Mouse (Mus musculus): ENCODE data around the gene Ptprt. TPM values are rescaled to one million over a fixed set of nuclear protein-coding genes. Genes with fewer than 3 reads are reported as not detected.

Ptprt gene
- polyA plus RNA-seq, 1 experiment from 2014 or later: 0.79 TPM

DNA sequence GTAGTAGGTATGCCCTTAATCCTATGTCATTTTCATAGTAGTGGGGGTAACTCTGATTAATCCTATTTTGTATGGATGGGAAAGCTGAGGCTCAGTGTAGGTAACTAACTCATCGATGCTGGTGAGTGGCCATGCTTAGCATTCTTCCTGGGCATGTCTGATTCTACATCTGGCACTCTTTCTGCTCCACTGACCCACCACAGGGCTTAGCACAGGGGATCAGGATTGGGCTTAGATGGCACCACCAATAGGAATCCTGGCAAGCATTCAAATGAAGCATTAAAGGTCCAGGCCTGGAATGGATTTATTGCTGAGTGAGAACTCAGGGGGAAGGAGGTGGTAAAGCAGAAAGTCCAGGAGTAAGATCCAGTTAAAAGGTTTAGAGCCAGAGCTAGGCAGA lies 1179.2 kb downstream of the Ptprt start:
- DNase-seq: no peak
- 81% methylated on average over 1 of the region's 1 CpGs for WGBS (ENCODE audit: insufficient replicate concordance)

DNA sequence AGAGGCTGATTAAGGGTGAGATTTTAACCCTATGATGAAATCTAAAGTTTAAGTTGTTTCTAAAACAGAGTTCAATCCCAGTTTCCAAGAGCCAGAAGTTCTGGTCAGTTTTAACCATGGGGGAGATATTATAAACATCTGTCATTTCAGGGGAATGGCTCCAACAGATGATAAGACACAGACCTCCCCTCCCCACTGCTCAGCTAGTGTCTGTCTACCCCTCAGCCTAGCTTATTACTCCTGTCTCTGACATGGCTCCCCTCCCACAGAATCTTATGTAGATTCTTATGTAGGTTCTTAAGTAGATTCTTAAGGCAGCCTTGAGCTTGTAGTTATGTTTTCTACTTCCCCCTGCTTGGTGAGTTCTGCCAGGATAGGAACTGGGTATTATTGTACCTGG lies 1180.5 kb downstream of the Ptprt start:
- ATAC-seq: no peak
- no peak overlapping the region for H3K4me2 ChIP-seq (ENCODE audit: low read depth, low read length)
- H3K27ac ChIP-seq (ENCODE audit: low read depth): no peak overlapping the region
- no peaks in the 10 kb centered on the region for H3K9me3 ChIP-seq (ENCODE audit: low read length)
- no peak overlapping the region for H3K9ac ChIP-seq (replicated peaks)
- H3K27me3 ChIP-seq (ENCODE audit: insufficient read depth, low read length): no peaks in the 10 kb centered on the region
- no peak overlapping the region for H3K4me3 ChIP-seq (ENCODE audit: low read depth, low read length)
- DNase-seq: no peak
- H3K4me1 ChIP-seq (ENCODE audit: insufficient read depth): no peaks in the 10 kb centered on the region
- TF ChIP-seq CTCF (IDR thresholded peaks at IDR 0.05; ENCODE audit: low read depth) (no peak), EP300 (IDR thresholded peaks at IDR 0.05; ENCODE audit: low read depth) (no peak)
- no peaks in the 10 kb centered on the region for H3K36me3 ChIP-seq (replicated peaks; ENCODE audit: insufficient read depth, low read length)

More for the DNA sequence above, 1179.2 kb downstream of the Ptprt start:
- TF ChIP-seq CTCF (IDR thresholded peaks at IDR 0.05; ENCODE audit: low read depth) (no peak), EP300 (IDR thresholded peaks at IDR 0.05; ENCODE audit: low read depth) (no peak)
- Histone ChIP-seq H3K9ac (replicated peaks) (no peak overlapping the region), H3K4me3 (ENCODE audit: low read depth, low read length) (no peak overlapping the region), H3K9me3 (ENCODE audit: low read length) (no peaks in the 10 kb centered on the region), H3K27ac (ENCODE audit: low read depth) (no peak overlapping the region), H3K27me3 (ENCODE audit: insufficient read depth, low read length) (no peaks in the 10 kb centered on the region), H3K4me1 (ENCODE audit: insufficient read depth) (no peaks in the 10 kb centered on the region), H3K4me2 (ENCODE audit: low read depth, low read length) (no peak overlapping the region), H3K36me3 (replicated peaks; ENCODE audit: insufficient read depth, low read length) (no peaks in the 10 kb centered on the region)
- ATAC-seq: no peak
